Mouse (Mus musculus) liver, postnatal 0 days (tissue): ENCODE data around the gene Vsx2. TPM values are rescaled to one million over a fixed set of nuclear protein-coding genes. Genes with fewer than 3 reads are reported as not detected.

Experiments
- ATAC-seq: fragments of 200-750 bp; cut with Nextera tagmentation; 2 replicates; pipeline ENCODE4 v1.8.0; 2017; ENCODE audit warnings: mild to moderate bottlenecking, moderate library complexity
- DNase-seq: peaks from one replicate; pipeline ENCODE4 v3.0.0-alpha.2; 2016
- H3K27ac ChIP-seq: fragments of 300-500 bp; sonication (generic); 2 replicates; pipeline ENCODE4 v1.5.1; 2014; ENCODE audit warnings: antibody characterized with exemption, moderate library complexity, mild to moderate bottlenecking, low read depth
- H3K27me3 ChIP-seq: fragments of 300-500 bp; sonication (generic); 2 replicates; pipeline ENCODE4 v1.6.1; 2014; ENCODE audit warnings: low read length, control low read depth, mixed read lengths; ENCODE audit not compliant: insufficient read depth
- H3K36me3 ChIP-seq: fragments of 300-500 bp; sonication (generic); replicated peaks from 2 replicates; pipeline ENCODE4 v1.6.1; 2014; ENCODE audit warnings: mild to moderate bottlenecking, control low read depth, low read length, moderate library complexity, mixed read lengths; ENCODE audit not compliant: insufficient read depth
- H3K4me1 ChIP-seq: fragments of 300-500 bp; sonication (generic); 2 replicates; pipeline ENCODE4 v1.6.1; 2014; ENCODE audit warnings: antibody characterized with exemption, mild to moderate bottlenecking, control low read depth; ENCODE audit not compliant: insufficient read depth
- H3K4me2 ChIP-seq: fragments of 300-500 bp; sonication (generic); 2 replicates; pipeline ENCODE4 v1.6.1; 2014; ENCODE audit warnings: low read depth, mild to moderate bottlenecking, low read length, moderate library complexity, mixed read lengths
- H3K4me3 ChIP-seq: fragments of 300-500 bp; sonication (generic); 2 replicates; pipeline ENCODE4 v1.5.1; 2014; ENCODE audit warnings: low read depth, low read length
- H3K9ac ChIP-seq: fragments of 300-500 bp; sonication (generic); replicated peaks from 2 replicates; pipeline ENCODE4 v1.6.1; 2014; ENCODE audit warnings: mild to moderate bottlenecking, moderate library complexity
- H3K9me3 ChIP-seq: fragments of 300-500 bp; sonication (generic); 2 replicates; pipeline ENCODE4 v1.6.1; 2016; ENCODE audit warnings: mild to moderate bottlenecking, control low read depth, low read length, mixed read lengths
- CTCF ChIP-seq: sonication (generic); IDR thresholded peaks from 2 replicates; pipeline ENCODE4 v1.5.1; 2016; ENCODE audit warnings: antibody characterized with exemption, low read depth
- EP300 ChIP-seq: IDR thresholded peaks from 2 replicates; pipeline ENCODE4 v1.6.1; 2016; ENCODE audit warnings: antibody characterized with exemption, low read depth, mild to moderate bottlenecking
- WGBS: fragments of 180-500 bp; shearing (Covaris S2); extraction: QIAGEN DNeasy Blood & Tissue Kit; methylation state at CpG from one replicate; pipeline ENCODE4 v1.1.7; 2014; ENCODE audit not compliant: insufficient replicate concordance; 5-methylcytosine and 5-hydroxymethylcytosine counted together
- polyA plus RNA-seq: library from polyadenylated mRNA; unstranded; fragments of >200 nt; fragmentation: Nextera tagmentation; extraction: Ambion mirVana; gene quantifications from 2 replicates; pipeline ENCODE4 v1.2.1, GENCODE M21; 2015

Gene Vsx2
- polyA plus RNA-seq, result not detected in 2 replicates

DNA sequence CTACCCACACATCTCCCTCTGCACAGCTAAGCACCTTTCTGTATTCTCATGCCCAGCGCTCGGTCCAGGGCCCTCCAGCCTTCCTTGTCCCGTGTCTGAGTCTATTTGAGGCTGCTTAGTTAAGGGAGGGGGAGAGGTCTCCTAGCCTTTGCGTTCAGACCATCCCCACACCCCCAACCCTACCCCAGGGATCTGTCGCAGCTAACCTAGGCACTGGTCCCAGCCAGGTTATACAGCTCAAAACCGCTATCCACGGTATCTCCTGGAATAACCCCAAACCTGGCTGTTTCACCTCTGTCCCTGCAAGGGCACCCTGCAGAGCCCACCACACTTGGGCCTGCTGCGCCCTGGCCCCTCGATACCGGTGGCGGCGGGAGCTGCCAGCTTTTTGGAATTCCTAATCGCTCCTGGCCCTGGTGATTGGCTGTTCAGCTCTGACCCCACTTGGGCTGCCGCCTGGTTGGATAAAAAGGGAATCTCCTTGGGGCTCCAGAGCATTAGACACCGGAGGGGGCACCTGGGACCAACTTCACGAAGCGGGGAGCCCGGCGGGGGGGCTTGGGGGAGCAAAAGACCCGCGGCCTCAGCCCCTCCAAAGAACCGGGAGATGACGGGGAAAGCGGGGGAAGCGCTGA is at the start of gene Vsx2:
TSS of gene Vsx2 (plus strand) at position 427 of the 635 bp plus-strand sequence.
- no peaks in the 10 kb centered on the region for H3K36me3 ChIP-seq
- TF ChIP-seq EP300 (no peak), CTCF (no peak)
- no peaks in the 10 kb centered on the region for H3K9me3 ChIP-seq
- no peak within 1 kb of the TSS for H3K27ac ChIP-seq
- peaks cover 65% of the 10 kb centered on the region for H3K27me3 ChIP-seq
- H3K4me2 ChIP-seq, result no peak within 1 kb of the TSS
- 7% methylated on average over 24 of the region's 25 CpGs for WGBS
- H3K4me1 ChIP-seq, result 0 out of 2 replicates have a peak, but pooled peaks cover 4% of the 10 kb centered on the region
- no peak for DNase-seq
- no peak for ATAC-seq
- no peak within 1 kb of the TSS for H3K9ac ChIP-seq
- H3K4me3 ChIP-seq, result no peak within 1 kb of the TSS

- no peak for TF ChIP-seq CTCF
- TF ChIP-seq EP300, result no peak
- Histone ChIP-seq H3K36me3 (no peaks in the 10 kb centered on the region; the same call in 1 of the 2 replicates), H3K4me3 (no peak overlapping the region), H3K4me1 (no peaks in the 10 kb centered on the region), H3K9me3 (no peaks in the 10 kb centered on the region), H3K4me2 (no peak overlapping the region), H3K9ac (no peak overlapping the region), H3K27me3 (no peaks in the 10 kb centered on the region), H3K27ac (no peak overlapping the region)
- no peak for DNase-seq
- 73% methylated on average over 3 of the region's 3 CpGs for WGBS
- ATAC-seq, result no peak
Measured at GRCm38 (mm10) chr12:84523728-84524127, 45.8 kb upstream of the Vsx2 start.

DNA sequence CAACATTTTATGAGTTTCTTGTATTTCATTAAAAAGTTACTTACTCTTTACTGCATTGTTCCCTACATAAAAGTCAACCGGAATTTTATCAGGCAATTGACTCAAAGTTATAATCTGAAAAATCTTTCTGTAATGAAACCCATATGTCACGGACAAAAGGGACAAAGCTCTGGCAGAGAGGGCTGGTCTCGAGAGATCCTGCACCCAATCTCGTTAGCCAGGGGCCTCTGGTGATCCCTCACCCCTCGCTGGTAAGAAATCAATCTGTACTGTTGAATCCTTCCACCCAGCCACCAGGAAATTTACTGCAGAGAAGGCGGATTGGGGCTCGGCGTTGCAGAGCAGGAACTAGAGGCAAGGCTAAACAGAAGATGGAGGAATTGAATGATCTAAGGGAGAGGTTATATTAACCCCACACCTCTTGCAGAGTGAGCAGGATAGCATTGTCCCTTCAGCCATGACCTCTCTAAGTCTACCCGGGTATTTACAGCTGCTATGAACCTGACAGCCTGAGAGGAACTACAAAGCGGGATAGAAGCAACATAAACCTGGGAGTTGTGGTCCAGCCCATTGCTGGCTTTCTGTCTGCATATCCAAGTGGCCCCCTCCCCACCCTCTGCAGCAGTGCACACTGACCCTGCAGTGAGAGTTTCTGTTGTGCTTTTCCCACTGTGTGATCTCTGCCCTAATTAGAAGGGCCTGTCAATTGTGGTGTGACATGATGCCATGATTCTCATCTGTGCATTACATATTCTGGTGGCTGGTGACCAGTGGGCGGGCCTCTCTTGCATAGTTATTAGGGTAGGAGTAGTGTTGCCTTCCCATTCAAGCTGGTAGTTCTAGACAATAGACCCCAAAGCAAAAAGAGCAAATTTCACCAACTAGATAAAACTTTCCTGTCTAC is 45.2 kb upstream of the Vsx2 start:
- ATAC-seq (no peak), DNase-seq (no peak)

DNA sequence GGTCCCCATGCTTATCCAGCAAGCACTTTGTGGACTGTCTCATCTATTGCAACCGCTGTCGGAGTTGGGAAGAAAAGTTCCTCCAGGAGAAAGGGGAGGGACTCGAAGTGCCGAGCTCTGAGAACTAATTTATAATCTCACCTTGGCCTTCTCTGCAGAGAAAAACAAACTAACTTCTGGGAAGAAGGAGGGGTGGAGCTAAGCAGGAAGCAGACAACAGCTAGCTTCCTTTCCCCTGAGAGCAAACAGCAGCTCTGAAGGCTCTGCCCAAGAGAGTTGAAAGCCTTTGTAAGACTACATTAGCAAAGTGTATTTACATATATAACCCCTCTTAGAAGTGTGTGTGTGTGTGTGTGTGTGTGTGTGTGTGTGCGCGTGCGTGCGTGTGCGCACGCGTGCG is 44.1 kb upstream of the Vsx2 start:
- H3K27me3 ChIP-seq, result no peaks in the 10 kb centered on the region
- no peak for TF ChIP-seq EP300
- no peak for TF ChIP-seq CTCF
- H3K4me1 ChIP-seq, result no peaks in the 10 kb centered on the region
- no peak overlapping the region for H3K27ac ChIP-seq
- H3K9ac ChIP-seq, result no peak overlapping the region
- ATAC-seq (no peak), DNase-seq (no peak)
- no peaks in the 10 kb centered on the region; the same call in 1 of the 2 replicates for H3K36me3 ChIP-seq
- no peak overlapping the region for H3K4me3 ChIP-seq
- 80% methylated on average over 12 of the region's 12 CpGs for WGBS
- no peak overlapping the region for H3K4me2 ChIP-seq
- H3K9me3 ChIP-seq, result no peaks in the 10 kb centered on the region

More for the DNA sequence above, 45.2 kb upstream of the Vsx2 start:
- Histone ChIP-seq H3K27me3 (no peaks in the 10 kb centered on the region), H3K4me2 (no peak overlapping the region), H3K27ac (no peak overlapping the region), H3K36me3 (no peaks in the 10 kb centered on the region; the same call in 1 of the 2 replicates), H3K9ac (no peak overlapping the region), H3K9me3 (no peaks in the 10 kb centered on the region), H3K4me1 (no peaks in the 10 kb centered on the region), H3K4me3 (no peak overlapping the region)
- 71% methylated on average over 11 of the region's 11 CpGs for WGBS
- TF ChIP-seq CTCF (no peak), EP300 (no peak)

DNA sequence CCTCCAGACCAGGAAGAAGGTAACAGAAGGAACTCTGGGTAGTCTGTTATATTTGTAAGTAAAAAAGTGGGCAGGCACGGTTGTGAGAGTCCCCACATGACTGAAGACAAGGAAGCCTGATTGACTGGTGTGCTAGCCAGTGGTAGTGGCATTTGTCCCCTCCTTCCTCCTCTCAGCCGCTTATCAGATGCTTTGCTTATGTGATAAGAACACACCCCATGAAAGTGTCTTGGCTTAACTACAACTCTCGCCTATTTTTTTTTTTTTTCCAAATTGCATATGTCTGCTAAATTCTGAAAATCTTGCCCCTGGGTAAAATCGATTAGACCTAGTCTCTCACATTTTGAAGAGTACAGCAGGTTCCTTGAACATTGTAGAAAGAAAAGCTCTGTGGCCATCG is 39.1 kb upstream of the Vsx2 start:
- Histone ChIP-seq H3K9ac (no peak overlapping the region), H3K36me3 (0 out of 2 replicates have a peak, but pooled peaks cover 3% of the 10 kb centered on the region), H3K9me3 (no peaks in the 10 kb centered on the region), H3K4me3 (no peak overlapping the region), H3K4me1 (0 out of 2 replicates have a peak, but pooled peaks cover 3% of the 10 kb centered on the region), H3K27ac (no peak overlapping the region), H3K4me2 (no peak overlapping the region), H3K27me3 (no peaks in the 10 kb centered on the region)
- 62% methylated on average over 5 of the region's 5 CpGs for WGBS
- ATAC-seq (no peak), DNase-seq (no peak)
- no peak for TF ChIP-seq EP300
- no peak for TF ChIP-seq CTCF
